Mouse (Mus musculus) midbrain, embryonic 12.5 days (tissue): ENCODE measurements around the gene Timm13. TPM values are rescaled to one million over a fixed set of nuclear protein-coding genes. Genes with fewer than 3 reads are reported as not detected.

Experiments
- ATAC-seq: fragments of 200-750 bp; cut with Nextera tagmentation; 2 replicates; pipeline ENCODE4 v1.8.0; 2017; ENCODE audit warnings: low read depth, moderate TSS enrichment, moderate library complexity; ENCODE audit not compliant: low FRiP score
- H3K27ac ChIP-seq: fragments of 300-500 bp; sonication (generic); replicated peaks from 2 replicates; pipeline ENCODE4 v1.5.1; 2016; ENCODE audit warnings: mild to moderate bottlenecking
- H3K27me3 ChIP-seq: fragments of 300-500 bp; sonication (generic); 2 replicates; pipeline ENCODE4 v1.6.1; 2016; ENCODE audit warnings: mild to moderate bottlenecking
- H3K36me3 ChIP-seq: fragments of 300-500 bp; sonication (generic); 2 replicates; pipeline ENCODE4 v1.6.1; 2016
- H3K4me1 ChIP-seq: fragments of 300-500 bp; sonication (generic); 2 replicates; pipeline ENCODE4 v1.6.1; 2016
- H3K4me2 ChIP-seq: fragments of 300-500 bp; sonication (generic); replicated peaks from 2 replicates; pipeline ENCODE4 v1.6.1; 2016; ENCODE audit warnings: mild to moderate bottlenecking, moderate library complexity
- H3K4me3 ChIP-seq: fragments of 300-500 bp; sonication (generic); 2 replicates; pipeline ENCODE4 v1.5.1; 2016; ENCODE audit warnings: mild to moderate bottlenecking
- H3K9ac ChIP-seq: fragments of 300-500 bp; sonication (generic); replicated peaks from 2 replicates; pipeline ENCODE4 v1.6.1; 2016; ENCODE audit warnings: mild to moderate bottlenecking, moderate library complexity
- H3K9me3 ChIP-seq: fragments of 300-500 bp; sonication (generic); 2 replicates; pipeline ENCODE4 v1.6.1; 2016; ENCODE audit warnings: mild to moderate bottlenecking
- WGBS: fragments of 180-500 bp; shearing (Covaris S2); methylation state at CpG from one replicate; pipeline ENCODE4 v1.1.7; 2016; 5-methylcytosine and 5-hydroxymethylcytosine counted together
- polyA plus RNA-seq: library from polyadenylated mRNA; unstranded; fragments of >200 nt; fragmentation: Nextera tagmentation; extraction: Ambion mirVana; gene quantifications from 2 replicates; pipeline ENCODE4 v1.2.1, GENCODE M21; 2016

Timm13 gene
- polyA plus RNA-seq, 1 experiment from 2014 or later: 308 TPM

GRCm38 (mm10) chr10:80899591-80900317, 1.0 kb downstream of the Timm13 start:
- Histone ChIP-seq H3K27ac (peak overlapping the region; percentile 84; the same call in 1 of the 2 replicates), H3K36me3 (peaks cover 37% of the 10 kb centered on the region), H3K9me3 (no peaks in the 10 kb centered on the region), H3K4me3 (peak overlapping the region; percentile 92), H3K4me1 (peaks cover 24% of the 10 kb centered on the region), H3K9ac (peak overlapping the region; percentile 83), H3K4me2 (peak overlapping the region; percentile 97), H3K27me3 (peaks cover 10% of the 10 kb centered on the region)
- ATAC-seq: 0 out of 2 replicates have a peak, but pooled peaks have one; percentile 0
- WGBS: 17% methylated on average over 25 of the region's 25 CpGs

GRCm38 (mm10) chr10:80899074-80899473, 1.7 kb downstream of the Timm13 start:
- Histone ChIP-seq H3K9ac (no peak overlapping the region; the same call in 1 of the 2 replicates), H3K27ac (no peak overlapping the region), H3K4me1 (peaks cover 24% of the 10 kb centered on the region), H3K9me3 (no peaks in the 10 kb centered on the region), H3K36me3 (peaks cover 30% of the 10 kb centered on the region), H3K4me3 (peak overlapping the region; percentile 92; the same call in 1 of the 2 replicates), H3K27me3 (peaks cover 10% of the 10 kb centered on the region), H3K4me2 (peak overlapping the region; percentile 97; the same call in 1 of the 2 replicates)
- WGBS: 90% methylated on average over 8 of the region's 8 CpGs
- ATAC-seq: no peak

- peak overlapping the region; percentile 17 for H3K4me2 ChIP-seq
- 28% methylated on average over 41 of the region's 41 CpGs for WGBS
- ATAC-seq: no peak
- peaks cover 10% of the 10 kb centered on the region for H3K27me3 ChIP-seq
- H3K36me3 ChIP-seq: peaks cover 19% of the 10 kb centered on the region
- no peak overlapping the region for H3K9ac ChIP-seq
- H3K4me3 ChIP-seq: no peak overlapping the region
- no peak overlapping the region for H3K27ac ChIP-seq
- H3K4me1 ChIP-seq: peaks cover 24% of the 10 kb centered on the region
- no peaks in the 10 kb centered on the region for H3K9me3 ChIP-seq
Measured at GRCm38 (mm10) chr10:80897861-80898510, 2.8 kb downstream of the Timm13 start.

- H3K27ac ChIP-seq: no peak overlapping the region
- H3K36me3 ChIP-seq: peaks cover 10% of the 10 kb centered on the region; the same call in 1 of the 2 replicates
- ATAC-seq: no peak
- peaks cover 24% of the 10 kb centered on the region for H3K4me1 ChIP-seq
- no peak overlapping the region for H3K4me3 ChIP-seq
- no peaks in the 10 kb centered on the region for H3K9me3 ChIP-seq
- 73% methylated on average over 24 of the region's 24 CpGs for WGBS
- H3K9ac ChIP-seq: no peak overlapping the region
- H3K27me3 ChIP-seq: peaks cover 10% of the 10 kb centered on the region
- no peak overlapping the region for H3K4me2 ChIP-seq
Measured at GRCm38 (mm10) chr10:80896581-80897485, 3.9 kb downstream of the Timm13 start.

- H3K9me3 ChIP-seq: no peaks in the 10 kb centered on the region
- no peak for ATAC-seq
- peaks cover 10% of the 10 kb centered on the region; the same call in 1 of the 2 replicates for H3K36me3 ChIP-seq
- peaks cover 24% of the 10 kb centered on the region for H3K4me1 ChIP-seq
- no peak overlapping the region for H3K9ac ChIP-seq
- peaks cover 10% of the 10 kb centered on the region for H3K27me3 ChIP-seq
- H3K4me3 ChIP-seq: no peak overlapping the region
- no peak overlapping the region for H3K27ac ChIP-seq
- WGBS: 91% methylated on average over 6 of the region's 6 CpGs
- no peak overlapping the region for H3K4me2 ChIP-seq
Measured at GRCm38 (mm10) chr10:80895697-80896096, 5.1 kb downstream of the Timm13 start.

- H3K4me2 ChIP-seq: no peak overlapping the region
- peaks cover 13% of the 10 kb centered on the region for H3K27me3 ChIP-seq
- 95% methylated on average over 7 of the region's 7 CpGs for WGBS
- peaks cover 24% of the 10 kb centered on the region for H3K4me1 ChIP-seq
- peaks cover 10% of the 10 kb centered on the region; the same call in 1 of the 2 replicates for H3K36me3 ChIP-seq
- no peak for ATAC-seq
- H3K9me3 ChIP-seq: no peaks in the 10 kb centered on the region
- H3K4me3 ChIP-seq: no peak overlapping the region
- no peak overlapping the region for H3K27ac ChIP-seq
- no peak overlapping the region for H3K9ac ChIP-seq
Measured at GRCm38 (mm10) chr10:80895100-80895499, 5.7 kb downstream of the Timm13 start.

GRCm38 (mm10) chr10:80887181-80887580, 13.6 kb downstream of the Timm13 start:
- Histone ChIP-seq H3K9ac (no peak overlapping the region), H3K27me3 (peaks cover 24% of the 10 kb centered on the region), H3K4me1 (no peaks in the 10 kb centered on the region), H3K27ac (no peak overlapping the region), H3K4me2 (no peak overlapping the region), H3K36me3 (no peaks in the 10 kb centered on the region), H3K9me3 (no peaks in the 10 kb centered on the region), H3K4me3 (no peak overlapping the region)
- 85% methylated on average over 11 of the region's 11 CpGs for WGBS
- no peak for ATAC-seq

- no peak overlapping the region for H3K4me2 ChIP-seq
- H3K4me1 ChIP-seq: no peaks in the 10 kb centered on the region
- no peak for ATAC-seq
- H3K9me3 ChIP-seq: no peaks in the 10 kb centered on the region
- H3K4me3 ChIP-seq: no peak overlapping the region
- no peak overlapping the region for H3K9ac ChIP-seq
- H3K27me3 ChIP-seq: peaks cover 7% of the 10 kb centered on the region
- 24% methylated on average over 10 of the region's 10 CpGs for WGBS
- no peaks in the 10 kb centered on the region for H3K36me3 ChIP-seq
- no peak overlapping the region for H3K27ac ChIP-seq
Measured at GRCm38 (mm10) chr10:80881301-80881700, 19.5 kb downstream of the Timm13 start.

- 78% methylated on average over 2 of the region's 2 CpGs for WGBS
- no peaks in the 10 kb centered on the region for H3K36me3 ChIP-seq
Measured at GRCm38 (mm10) chr10:80880901-80881300, 19.9 kb downstream of the Timm13 start.

GRCm38 (mm10) chr10:80880131-80880641, 20.6 kb downstream of the Timm13 start:
- H3K4me3 ChIP-seq: no peak overlapping the region
- ATAC-seq: 0 out of 2 replicates have a peak, but pooled peaks have one; percentile 44
- H3K27ac ChIP-seq: no peak overlapping the region
- no peaks in the 10 kb centered on the region for H3K9me3 ChIP-seq
- peaks cover 7% of the 10 kb centered on the region for H3K27me3 ChIP-seq
- no peak overlapping the region for H3K9ac ChIP-seq
- no peak overlapping the region for H3K4me2 ChIP-seq
- WGBS: 24% methylated on average over 5 of the region's 5 CpGs
- H3K4me1 ChIP-seq: no peaks in the 10 kb centered on the region
- no peaks in the 10 kb centered on the region for H3K36me3 ChIP-seq

More at GRCm38 (mm10) chr10:80880901-80881300, 19.9 kb downstream of the Timm13 start:
- no peak for ATAC-seq
- Histone ChIP-seq H3K4me1 (no peaks in the 10 kb centered on the region), H3K4me2 (no peak overlapping the region), H3K27me3 (peaks cover 7% of the 10 kb centered on the region), H3K4me3 (no peak overlapping the region), H3K27ac (no peak overlapping the region), H3K9ac (no peak overlapping the region), H3K9me3 (no peaks in the 10 kb centered on the region)

GRCm38 (mm10) chr10:80876594-80876993, 24.2 kb downstream of the Timm13 start:
- no peak overlapping the region for H3K27ac ChIP-seq
- 0 out of 2 replicates have a peak, but pooled peaks cover 2% of the 10 kb centered on the region for H3K4me1 ChIP-seq
- H3K4me3 ChIP-seq: no peak overlapping the region
- no peaks in the 10 kb centered on the region for H3K36me3 ChIP-seq
- H3K27me3 ChIP-seq: peaks cover 9% of the 10 kb centered on the region
- H3K9me3 ChIP-seq: no peaks in the 10 kb centered on the region
- no peak overlapping the region; the same call in 1 of the 2 replicates for H3K9ac ChIP-seq
- 0 out of 2 replicates have a peak, but pooled peaks have one; percentile 12 for ATAC-seq
- 28% methylated on average over 3 of the region's 3 CpGs for WGBS
- H3K4me2 ChIP-seq: no peak overlapping the region
